Mouse (Mus musculus) thymus, postnatal 25 days (tissue): Measurements from ENCODE around the gene Tmem88b.
"Not testable (repeated sequence)": the region's sequence is repeated elsewhere in the genome, so short reads cannot be mapped to it uniquely, and the experiment has no call there.

ENCODE experiments used
- DNase-seq: peaks from one replicate; pipeline ENCODE4 v3.0.0; 2022

Gene Tmem88b

DNA sequence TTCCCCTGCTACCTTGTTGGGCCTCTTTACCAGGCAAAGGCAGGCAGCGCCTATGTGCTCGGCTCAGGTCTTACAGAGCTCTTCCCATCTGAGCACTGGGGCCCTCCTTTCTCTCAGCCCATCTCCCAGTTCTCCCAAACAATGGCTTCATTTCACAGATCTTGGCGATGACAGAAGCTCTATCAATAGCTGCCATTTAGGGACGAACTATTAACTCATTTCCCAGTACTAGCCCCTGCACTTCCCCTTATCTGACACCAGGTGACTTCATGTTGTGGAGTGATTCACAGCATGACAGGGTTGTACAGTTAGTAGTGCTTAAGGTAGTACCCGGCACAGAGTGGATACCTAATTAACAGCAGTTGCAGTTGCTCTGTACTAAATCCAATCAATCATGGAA lies at the start of gene Tmem88b:
Tmem88b (minus strand) TSS at position 56 of the 400 bp plus-strand sequence.
- DNase-seq: no peak

DNA sequence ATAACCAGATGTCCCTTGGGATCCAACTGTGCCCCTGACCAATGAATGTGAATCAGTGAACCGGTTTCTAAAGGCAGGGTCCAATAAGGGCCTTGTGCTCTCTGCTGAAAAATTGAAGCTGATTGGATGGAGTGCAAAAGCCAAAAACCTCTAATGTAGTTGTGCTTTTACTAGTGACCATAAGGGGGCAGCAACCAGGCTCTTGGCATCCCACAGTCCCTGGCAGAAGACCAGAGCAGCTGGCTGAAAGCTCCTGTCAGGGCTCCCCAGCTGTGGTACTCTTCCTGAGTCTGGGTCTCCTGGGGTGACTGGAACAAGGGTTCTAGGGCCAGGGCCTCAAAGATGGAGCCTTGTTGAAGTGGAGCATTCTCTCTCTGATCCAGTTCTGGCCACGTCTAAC lies 48.2 kb upstream of the Tmem88b start:
- DNase-seq: peak; percentile 67

DNA sequence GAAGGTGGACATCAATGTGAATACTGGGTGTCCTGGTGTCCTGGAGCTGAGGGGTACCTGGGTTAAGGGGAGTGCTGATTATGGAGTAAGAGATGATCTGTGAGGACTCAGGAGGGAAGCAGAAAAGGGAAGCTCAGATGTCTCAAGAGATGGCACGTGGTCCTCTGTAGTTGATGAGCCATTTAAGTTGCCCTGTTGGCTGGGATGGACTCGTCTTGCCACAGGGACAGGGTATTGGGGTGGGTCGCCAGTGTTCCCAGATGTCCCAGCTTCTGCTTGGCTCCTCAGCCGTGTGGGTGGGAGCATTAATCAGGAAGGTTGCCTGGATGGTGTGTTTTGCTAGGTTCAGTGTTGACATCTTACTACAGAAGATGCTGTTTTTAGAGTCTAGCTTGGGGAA lies 47.6 kb upstream of the Tmem88b start:
- DNase-seq: no peak

DNA sequence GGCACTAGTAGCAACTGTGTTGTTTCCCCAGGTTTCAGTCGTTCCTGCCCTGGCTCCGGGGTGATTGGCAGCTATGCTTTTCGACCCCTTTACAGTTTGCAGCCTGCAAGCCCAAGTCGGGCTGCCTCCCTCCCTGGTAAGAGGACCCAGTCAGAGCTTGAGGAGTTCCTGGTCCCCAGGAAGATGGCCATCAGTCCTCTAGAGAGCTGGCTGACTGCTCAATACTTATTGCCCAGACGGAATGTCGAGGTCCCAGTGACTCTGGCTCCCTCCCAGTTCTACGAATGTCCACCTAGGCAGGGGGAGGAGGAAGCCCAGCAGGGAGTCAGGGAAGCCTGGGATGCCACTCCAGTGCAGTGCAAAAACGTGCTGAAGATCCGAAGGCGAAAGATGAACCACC lies 46.6 kb upstream of the Tmem88b start:
- DNase-seq: no peak

DNA sequence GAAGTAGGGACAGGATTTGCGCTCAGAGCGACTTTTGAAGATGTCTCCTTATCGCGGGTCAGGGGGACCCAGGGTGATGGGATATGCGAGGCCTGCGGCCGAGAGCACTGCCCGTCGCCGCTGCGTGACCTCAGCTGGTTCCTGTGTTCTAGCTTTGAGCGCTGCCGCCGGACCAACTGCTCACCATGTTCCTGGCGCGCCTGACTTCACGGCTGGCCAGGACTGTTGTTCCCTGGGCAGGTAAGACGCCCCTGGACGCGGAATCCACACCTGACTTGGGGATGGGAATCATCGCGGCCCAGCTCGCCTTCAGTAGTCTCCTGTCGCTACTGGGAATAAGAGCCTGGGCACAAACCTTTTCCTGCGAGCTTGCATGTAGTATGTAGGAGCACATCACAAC lies 46.2 kb upstream of the Tmem88b start:
- DNase-seq: no peak

DNA sequence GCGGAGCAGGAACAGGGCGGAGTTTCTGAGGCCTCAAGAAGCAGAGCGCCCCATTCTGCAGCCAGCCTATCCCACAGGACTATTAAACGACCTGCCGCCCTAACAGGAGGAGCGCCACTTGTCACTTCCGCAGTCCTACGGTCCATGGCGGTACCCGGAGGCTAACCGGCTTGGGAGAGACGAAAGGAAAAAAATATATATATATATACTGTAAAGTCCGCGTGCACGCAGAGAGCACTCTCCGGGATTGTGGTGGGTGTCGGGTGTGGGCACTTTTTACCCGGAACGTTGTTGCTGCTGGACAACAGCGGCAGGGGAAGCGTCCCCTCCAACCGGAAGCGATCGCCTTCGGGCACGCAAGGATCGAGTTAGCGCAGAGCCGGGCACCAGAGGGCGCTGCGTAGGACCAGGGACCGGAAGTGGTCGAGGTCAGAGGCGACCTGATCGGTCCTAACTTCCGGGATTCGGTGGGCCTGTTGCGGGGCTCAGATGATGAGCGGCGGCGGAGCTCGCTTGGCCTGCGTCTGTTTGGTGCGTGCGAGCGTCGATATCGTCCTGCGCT lies 45.6 kb upstream of the Tmem88b start, which contains the start of gene Aurkaip1:
Aurkaip1 (plus strand) TSS at position 68 of the 562 bp plus-strand sequence.
- DNase-seq: peak; percentile 96

DNA sequence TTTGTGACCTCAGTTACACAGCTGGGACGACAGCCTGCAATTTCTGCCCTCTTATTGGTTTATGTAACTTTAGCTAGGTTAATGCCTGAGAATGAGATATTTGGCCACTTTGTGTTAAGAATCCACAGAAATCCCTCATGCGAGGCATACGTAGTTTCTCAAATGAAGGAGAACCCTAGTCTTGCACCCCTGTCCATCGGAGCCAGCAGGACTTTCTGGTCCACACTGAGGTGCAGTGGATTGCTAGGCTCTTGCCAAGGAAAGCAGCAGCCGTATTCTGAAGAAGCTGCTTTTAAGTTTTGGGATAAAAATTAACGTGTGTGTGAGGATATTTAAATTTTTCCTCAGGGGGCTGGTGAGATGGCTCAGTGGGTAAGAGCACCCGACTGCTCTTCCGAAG lies 44.9 kb upstream of the Tmem88b start:
- no peak for DNase-seq

DNA sequence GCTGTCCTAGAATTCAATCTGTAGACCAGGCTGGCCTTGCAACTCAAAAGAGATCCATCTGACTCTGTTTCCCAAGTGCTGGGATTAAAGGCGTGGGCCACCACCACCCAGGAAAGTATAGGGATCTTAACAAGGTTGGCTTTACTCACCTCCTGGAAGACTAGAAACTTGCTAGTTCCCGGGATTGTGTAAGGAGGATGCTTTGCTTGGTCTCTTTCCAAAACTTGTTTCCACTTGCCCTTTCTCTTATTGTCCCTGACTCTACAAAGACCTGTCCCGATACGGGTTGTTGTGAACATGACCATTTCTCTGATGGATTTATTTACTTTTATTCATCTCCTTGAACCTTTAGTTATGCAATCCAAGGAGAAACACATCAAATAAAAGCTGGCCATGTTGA lies 44.2 kb upstream of the Tmem88b start:
- DNase-seq: no peak

DNA sequence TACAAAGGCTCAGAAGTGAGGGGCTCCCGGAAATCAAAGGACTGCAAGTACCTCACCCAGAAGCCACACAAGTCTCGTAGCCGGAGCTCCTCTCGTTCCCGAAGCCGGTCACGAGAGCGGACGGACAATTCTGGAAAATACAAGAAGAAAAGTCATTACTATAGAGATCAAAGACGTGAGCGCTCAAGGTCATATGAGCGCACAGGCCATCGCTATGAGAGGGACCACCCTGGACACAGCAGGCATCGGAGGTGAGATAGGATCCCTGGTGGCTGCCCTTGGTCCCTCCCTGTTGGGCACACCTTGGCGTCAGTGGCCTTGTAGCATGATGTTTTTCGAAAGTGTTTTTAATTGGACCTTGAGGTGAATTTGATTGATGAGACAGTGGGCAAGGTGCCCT lies 37.8 kb upstream of the Tmem88b start:
- no peak for DNase-seq

DNA sequence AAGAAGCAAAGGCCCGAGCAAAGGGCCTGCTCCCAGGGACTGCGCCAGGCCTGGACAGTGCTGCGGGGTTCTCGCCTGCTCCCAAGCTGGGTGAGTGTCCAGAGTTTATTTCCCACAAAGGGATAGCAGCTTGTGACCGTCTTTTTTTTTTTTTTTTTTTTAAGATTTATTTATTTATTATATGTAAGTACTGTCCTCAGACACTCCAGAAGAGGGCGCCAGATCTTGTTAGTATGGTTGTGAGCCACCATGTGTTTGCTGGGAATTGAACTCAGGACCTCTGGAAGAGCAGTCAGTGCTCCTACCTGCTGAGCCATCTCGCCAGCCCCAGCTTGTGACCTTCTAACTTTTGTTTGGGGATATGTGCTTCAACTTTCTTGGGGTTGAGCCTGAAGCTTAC lies 35.4 kb upstream of the Tmem88b start:
- no peak for DNase-seq

DNA sequence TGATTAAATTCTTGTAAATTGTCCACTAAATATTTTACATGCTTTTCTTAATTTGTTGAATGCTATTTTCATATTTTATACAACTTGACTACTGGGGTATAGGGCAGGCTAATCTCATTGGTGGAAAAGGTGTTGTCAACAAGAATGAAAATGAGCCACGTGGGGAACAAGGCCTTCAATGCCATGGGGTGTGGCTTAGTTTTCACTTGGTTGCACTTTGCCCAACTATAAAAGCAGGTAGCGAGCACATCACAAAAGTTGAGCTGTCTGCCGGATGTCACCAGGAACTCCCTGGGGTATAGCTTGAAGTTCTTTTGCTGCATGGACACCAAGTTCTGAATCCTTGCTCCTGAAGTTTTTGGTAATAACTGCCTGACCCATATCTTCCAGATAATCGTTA lies 31.9 kb upstream of the Tmem88b start:
- DNase-seq: no peak

DNA sequence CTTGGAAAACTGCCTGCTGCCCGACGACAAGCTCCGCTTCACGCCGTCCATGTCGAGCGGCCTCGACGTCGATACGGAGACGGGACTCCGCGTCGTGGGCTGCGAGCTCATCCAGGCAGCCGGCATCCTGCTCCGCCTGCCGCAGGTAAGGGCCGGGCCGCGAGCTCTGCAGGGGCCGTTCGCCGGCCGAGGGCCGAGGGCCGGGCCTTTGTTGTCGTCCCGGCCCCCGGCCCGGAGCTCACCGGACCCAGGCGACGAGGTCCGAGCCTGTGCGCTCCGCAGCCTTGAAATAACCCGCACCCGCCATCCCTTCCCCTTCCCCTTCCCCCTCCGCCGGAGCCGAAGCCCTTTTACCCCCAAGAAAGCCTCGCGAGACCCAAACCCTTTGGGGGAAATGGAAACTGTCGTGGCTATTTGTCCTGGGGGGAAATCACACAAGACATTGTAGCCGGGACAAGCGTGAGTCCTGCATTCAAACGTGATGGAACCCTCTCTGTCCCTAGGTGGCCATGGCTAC lies 27.0 kb upstream of the Tmem88b start:
- DNase-seq: peak; percentile 34

DNA sequence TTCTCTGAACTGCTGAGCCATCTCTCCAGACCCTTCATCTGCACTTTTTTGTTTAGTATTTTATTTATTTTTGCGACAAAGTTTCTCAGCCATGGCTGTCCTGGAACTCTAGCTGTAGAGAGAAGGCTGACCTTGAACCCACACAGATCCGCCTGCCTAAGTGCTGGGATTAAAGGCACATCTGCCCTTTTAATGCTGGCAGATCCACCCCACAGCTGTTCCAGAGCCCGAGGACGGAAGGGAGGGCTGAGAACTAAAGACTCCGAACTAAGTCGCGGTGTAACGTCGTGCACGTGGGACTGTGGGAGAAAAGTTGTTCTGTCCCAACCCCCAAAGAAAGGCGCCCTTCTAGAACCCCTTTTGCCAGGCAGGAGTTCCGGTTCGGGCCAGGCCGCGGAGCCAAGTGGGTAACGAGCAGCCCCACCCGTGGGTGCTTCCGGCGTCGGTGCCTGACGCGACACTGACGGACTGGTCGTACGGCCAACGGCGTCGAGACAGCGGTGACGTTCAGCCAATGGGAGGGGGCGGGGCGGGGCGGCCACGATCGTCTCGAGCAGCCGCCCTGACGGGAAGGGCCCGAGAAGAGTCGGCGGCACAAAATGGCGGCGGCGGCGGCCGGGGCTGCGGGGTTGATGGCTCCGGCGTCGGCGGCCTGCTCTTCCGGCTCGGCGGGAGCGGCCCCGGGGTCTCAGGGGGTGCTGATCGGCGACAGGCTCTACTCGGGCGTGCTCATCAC lies 26.4 kb upstream of the Tmem88b start, which contains the start of gene Ccnl2:
Ccnl2 (plus strand) TSS at position 561 of the 736 bp plus-strand sequence.
- peak; percentile 91 for DNase-seq

DNA sequence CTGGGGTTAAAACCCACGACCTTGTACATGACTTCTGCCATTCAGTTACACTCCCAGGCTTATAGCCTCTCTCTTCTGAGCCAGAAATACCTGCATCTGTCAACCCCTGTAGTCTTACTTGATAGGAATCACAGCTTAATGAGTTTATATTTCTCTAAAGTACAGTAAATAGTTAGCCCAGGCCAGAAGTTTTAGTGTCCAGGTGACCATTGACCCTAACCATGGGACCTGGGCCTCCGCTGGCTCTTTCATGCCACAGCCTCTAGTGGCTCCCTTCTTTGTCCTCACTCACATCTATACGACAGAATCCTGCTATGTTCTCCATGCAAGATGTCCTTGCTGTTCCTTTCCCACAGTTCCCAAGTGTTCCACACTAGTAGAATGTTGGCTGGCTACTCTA lies 22.2 kb upstream of the Tmem88b start:
- no peak for DNase-seq

DNA sequence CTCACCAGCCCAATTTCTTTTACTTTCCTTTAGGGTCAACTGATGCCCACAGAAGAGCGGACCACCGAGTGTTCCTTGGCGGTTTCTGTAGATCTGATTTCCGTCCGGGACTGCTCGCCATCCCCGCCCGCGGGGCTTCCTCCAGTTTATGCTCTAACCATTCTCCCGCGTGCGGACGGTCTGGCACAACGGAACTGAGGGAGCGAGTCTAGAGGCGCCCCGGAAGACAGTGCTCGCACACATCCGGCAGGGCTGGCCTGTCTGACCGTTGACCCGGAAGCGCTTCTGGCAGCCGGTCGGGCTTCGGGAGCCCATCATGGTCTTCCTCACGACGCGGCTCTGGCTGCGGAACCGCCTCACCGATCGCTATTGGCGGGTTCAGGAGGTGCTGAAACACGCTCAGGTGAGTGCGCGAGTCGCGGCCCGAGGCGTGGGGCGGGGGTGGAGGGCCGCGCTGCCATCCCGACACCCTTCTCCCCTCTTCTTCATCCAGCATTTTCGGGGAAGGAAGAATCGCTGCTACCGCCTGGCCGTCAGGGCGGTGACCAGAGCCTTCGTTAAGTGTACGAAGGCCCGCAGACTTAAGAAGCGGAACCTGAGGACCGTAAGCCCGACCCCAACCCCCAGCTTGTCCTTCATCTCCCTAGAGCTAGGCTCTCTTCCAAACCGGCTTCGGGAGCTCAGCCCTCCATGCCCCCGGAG lies 17.8 kb upstream of the Tmem88b start:
- DNase-seq: peak; percentile 97

DNA sequence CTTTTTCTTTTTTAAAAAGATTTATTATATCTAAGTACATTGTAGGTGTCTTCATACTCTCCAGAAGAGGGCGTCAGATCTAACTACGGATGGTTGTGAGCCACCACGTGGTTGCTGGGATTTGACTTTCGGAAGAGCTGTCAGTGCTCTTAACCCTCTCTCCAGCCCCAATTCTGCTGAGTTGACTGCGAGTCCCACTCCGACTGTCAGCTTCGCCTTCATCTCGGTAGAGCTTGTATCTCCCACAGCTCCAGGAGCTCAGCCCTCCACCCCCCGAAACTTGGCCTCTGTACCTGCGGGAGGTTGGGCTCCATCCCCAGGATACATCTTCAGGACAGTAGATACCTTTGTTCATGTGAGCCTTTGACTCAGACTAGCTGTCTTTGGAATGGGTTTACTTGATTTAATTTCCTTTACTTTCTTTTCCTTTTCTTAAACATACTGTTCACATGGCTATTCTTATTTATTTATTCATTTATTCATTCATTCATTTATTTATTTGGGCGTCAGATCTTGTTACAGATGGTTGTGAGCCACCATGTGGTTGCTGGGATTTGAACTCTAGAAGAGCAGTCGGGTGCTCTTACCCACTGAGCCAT lies 17.2 kb upstream of the Tmem88b start, which contains the start of gene Mrpl20:
Mrpl20 (plus strand) TSS at position 138 of the 599 bp plus-strand sequence.
- DNase-seq: peak; percentile 15

DNA sequence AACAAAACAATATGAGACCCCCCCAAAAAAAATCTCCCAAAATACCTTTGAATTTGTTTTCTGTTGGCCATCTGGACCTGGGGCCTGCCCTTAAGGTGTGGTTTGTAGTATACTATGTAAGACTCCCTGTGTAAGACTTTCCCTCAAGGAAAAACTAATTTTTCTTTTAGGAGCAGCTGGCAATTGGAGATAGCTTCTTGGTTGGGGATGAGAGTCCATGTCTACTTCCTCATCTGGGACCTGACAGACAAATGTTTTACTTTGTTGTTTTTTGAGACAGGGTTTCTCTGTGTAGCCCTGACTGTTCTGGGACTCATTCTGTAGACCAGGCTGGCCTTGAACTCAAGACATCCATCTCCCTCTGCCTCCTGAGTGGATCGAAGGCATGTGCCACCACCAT lies 16.4 kb upstream of the Tmem88b start:
- no peak for DNase-seq

DNA sequence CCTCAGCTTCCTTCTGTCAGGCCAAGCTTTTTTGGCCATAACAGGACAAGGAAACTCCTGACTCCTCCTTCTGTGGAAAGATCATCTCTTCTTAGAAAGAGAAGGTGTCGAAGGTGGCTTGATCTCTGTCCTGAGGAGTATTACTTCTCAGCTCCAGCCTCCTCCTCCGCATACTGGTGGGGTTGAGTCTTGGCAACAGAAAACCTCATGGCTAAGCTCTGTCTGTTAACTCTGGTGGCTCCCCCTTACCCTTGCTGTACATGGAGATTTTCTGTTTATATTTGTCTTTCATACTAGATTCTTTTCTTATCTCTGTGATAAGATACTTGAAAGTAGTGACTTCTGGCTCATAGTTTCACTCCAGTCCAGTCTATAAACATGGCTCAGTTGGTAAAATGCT lies 8.1 kb upstream of the Tmem88b start:
- no peak for DNase-seq

DNA sequence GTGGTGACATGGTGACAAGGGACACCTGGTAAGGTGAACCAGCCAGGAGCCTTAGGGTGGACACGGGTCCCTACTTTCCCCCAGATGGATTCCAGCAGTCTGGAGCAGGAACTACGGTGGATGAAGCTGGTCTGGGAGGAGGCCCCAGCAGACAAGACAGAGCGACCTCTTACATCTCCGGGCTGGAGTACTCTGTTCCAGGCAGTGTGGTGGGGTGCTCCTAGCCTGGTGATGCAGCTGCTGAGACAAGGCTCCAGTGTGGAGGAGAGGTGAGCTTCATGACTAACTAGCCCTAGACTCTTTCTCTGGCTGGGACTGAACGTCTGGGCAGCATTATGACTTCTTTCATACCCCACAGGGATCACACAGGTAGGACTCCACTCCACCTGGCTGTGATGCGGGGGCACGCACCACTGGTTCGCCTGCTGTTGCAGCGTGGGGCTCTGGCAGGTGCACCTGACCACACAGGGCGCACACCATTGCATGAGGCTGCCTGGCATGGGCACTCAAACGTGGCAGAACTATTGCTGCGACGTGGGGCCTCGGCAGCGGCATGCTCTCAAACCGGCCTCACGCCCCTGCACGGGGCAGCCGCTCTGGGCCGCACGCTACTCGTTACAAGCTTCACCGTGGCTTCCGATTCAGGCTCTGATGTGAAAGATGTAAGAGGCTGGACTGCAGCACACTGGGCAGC lies 5.7 kb upstream of the Tmem88b start:
- no peak for DNase-seq

DNA sequence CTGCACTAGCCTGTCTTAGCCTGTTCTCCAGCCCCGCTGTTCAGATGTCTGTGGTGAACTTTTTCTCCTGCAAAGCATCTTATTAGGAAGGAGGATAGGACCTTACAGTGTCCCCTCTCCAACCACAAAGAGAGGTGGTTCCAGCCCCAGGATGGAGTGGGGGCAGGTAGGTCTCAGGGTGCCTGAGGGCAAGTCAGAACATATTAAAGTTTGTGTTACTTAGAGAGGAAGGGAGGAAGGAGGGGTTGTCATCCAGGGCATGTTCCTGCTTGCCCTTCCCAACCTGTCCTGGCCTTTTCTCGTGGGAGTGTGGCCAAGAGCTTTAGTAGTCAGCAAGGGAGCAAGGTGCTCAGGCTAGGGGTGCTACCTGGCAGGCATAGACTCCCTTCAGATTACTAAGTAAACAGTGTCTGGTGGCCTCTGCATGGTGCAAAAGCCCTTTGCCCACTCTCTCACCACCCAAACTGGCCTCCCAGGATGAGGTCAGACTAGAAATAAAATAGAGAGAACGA lies 5.0 kb upstream of the Tmem88b start:
- no peak for DNase-seq

DNA sequence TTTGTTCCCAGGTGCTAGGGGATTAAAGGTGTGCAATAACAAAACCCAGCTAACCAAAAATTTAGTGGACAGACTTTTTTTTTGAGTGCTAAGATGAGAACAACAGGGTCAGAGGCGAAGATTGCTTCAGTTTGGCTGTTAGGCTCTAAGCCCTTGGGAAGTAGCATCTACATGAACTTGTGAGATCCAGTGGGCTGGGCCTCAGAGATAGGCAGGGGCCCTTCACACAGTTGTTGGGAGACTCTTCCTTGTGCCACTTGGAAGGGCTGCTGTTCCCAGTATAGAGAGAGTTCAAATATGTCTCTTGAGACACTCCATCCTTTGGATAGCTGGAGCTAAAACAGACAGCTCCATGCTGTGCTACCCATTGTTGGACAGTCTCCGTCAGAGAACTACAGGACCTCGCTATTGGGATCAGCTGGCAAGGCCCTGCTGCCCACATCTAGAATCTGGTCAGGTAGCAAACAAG lies 4.4 kb upstream of the Tmem88b start, which contains the start of gene Ankrd65:
Ankrd65 (plus strand) TSS at position 419 of the 469 bp plus-strand sequence.
- DNase-seq: no peak

DNA sequence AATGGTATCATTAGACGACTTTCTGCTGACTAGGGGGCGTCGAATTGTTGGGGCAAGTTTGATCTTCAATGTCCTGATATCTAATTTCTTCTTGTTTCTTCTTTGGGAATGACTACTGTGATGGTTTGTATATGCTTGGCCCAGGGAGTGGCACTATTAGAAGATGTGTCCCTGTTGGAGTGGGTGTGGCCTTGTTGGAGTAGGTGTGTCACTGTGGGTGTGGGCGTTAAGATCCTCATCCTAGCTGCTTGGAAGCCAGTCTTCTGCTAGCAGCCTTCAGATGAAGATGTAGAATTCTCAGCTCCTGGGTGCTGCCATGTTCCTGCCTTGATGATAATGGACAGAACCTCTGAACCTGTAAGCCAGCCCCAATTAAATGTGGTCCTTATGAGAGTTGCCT lies 3.2 kb upstream of the Tmem88b start:
- DNase-seq: not testable (repeated sequence)
